ENCODE assay signal across 18 mouse cellular contexts in the genomic region with DNA sequence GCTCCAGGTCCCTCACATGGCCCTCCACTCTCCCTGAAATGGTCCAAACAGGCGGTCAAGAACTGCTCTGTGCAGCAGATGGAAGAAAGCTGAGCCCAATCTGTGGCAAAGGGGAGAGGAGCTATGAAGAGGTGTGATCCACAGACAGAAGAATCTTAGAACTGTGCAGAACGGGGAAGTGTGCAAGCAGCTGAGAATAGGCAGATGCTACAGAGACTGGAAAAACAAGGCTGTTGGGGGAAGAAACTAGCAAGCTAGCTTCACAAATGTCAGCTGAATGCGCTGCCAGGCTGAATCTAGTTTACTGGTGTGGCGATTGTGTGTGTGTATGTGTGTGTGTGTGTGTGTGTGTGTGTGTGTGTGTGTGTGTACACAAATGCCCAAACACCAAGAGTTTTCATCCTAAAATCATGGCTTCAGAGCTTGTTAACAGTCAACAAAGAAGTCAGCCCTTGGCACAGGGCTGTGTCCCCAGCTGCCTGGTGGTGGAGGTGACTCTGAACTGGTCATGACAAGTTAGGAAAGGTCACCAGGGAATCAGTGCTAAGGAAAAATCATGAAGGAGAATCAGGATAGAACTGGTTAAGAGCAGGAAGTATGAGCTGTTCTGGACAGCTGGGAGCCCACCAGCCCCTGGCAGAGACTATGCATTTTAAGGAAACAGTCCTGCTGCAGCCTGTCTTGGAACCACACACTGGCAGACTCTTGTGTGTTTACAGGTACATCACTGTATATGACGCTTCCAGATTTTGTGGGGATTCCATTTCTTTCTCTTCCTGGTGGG. TPM values are rescaled to one million over a fixed set of nuclear protein-coding genes. Genes with fewer than 3 reads are reported as not detected.
DNase-seq lines count a peak whose midpoint lies in the region; ATAC-seq and TF ChIP-seq lines count a peak whose summit lies in the region.
"Had no signal": no experiment of that assay in that cellular context is flagged by ENCODE, and none has a peak within 500 bp of the region (broad histone marks: within the 10 kb centered on the region; RNA-seq: fewer than 3 reads in every experiment).

No protein-coding gene starts in this region.

- H3K27me3 ChIP-seq in kidney, postnatal 0 days (ENCODE audit: insufficient read depth, low read length), result no peaks in the 10 kb centered on the region
- H3K27me3 ChIP-seq: CH12.LX; neural tube, embryonic 13.5 days had no signal

- intact Hi-C loops in heart, postnatal 10 days (cut with DNase I), result no loop called here
- intact Hi-C loops in heart, postnatal 36 days (cut with DNase I), result no loop called here

- peak; percentile 34 to 40 for DNase-seq in heart, postnatal 10 days
- DNase-seq in heart, postnatal 36 days, result no peak
- DNase-seq in ES-CJ7 (ENCODE audit: low read depth, low spot score), result peak; percentile 56
- DNase-seq in brain, adult 2 months (ENCODE audit: low read depth, low spot score), result peak; percentile 71
- no peak for DNase-seq in kidney, postnatal 0 days (ENCODE audit: low spot score)
- no peak for DNase-seq in spleen, postnatal 36 days (ENCODE audit: low spot score in 2 of 2)
- no peak for DNase-seq in urinary bladder, postnatal 4 days (ENCODE audit: low spot score in 2 of 2)
- DNase-seq: adrenal gland, adult 8-10 months; cerebellum, adult 11 months; midbrain, embryonic 14.5 days; right cerebral cortex, adult 18-20 months; thymus, postnatal 4 days had no signal

- H3K4me3 ChIP-seq in kidney, postnatal 0 days (replicated peaks; ENCODE audit: low read depth, low read length), result no peak overlapping the region
- H3K4me3 ChIP-seq: limb, embryonic 12.5 days; neural tube, embryonic 13.5 days had no signal

- H3K9ac ChIP-seq in kidney, postnatal 0 days (ENCODE audit: low read depth, low read length), result no peak overlapping the region
- H3K9ac ChIP-seq: hindbrain, embryonic 14.5 days; limb, embryonic 12.5 days; neural tube, embryonic 13.5 days had no signal

- no peaks in the 10 kb centered on the region for H3K36me3 ChIP-seq in kidney, postnatal 0 days (ENCODE audit: insufficient read depth, low read length)
- H3K36me3 ChIP-seq: limb, embryonic 12.5 days; neural tube, embryonic 13.5 days had no signal

- TF ChIP-seq CTCF in kidney, postnatal 0 days (IDR thresholded peaks at IDR 0.05; ENCODE audit: low read depth), result no peak

- no peaks in the 10 kb centered on the region; the same call in 1 of the 2 replicates for H3K4me1 ChIP-seq in kidney, postnatal 0 days (replicated peaks; ENCODE audit: insufficient read depth, low read length)
- H3K4me1 ChIP-seq: limb, embryonic 12.5 days had no signal

- H3K27ac ChIP-seq in kidney, postnatal 0 days, result peak overlapping the region; percentile 77
- H3K27ac ChIP-seq: hindbrain, embryonic 14.5 days; limb, embryonic 12.5 days; neural tube, embryonic 13.5 days had no signal

- peak; percentile 70 for ATAC-seq in kidney, postnatal 0 days (replicated peaks; ENCODE audit: low FRiP score, low read depth)

- H3K4me2 ChIP-seq in kidney, postnatal 0 days (ENCODE audit: low read length), result no peak overlapping the region
- H3K4me2 ChIP-seq: hindbrain, embryonic 14.5 days; limb, embryonic 12.5 days; neural tube, embryonic 13.5 days had no signal

- WGBS in kidney, postnatal 0 days, result 73% methylated on average over 5 of the region's 5 CpGs

- no peaks in the 10 kb centered on the region for H3K9me3 ChIP-seq in kidney, postnatal 0 days (replicated peaks; ENCODE audit: low read length)
- H3K9me3 ChIP-seq: neural tube, embryonic 13.5 days had no signal

RNA-seq across cellular contexts. Expression of gene Acss1, which starts 7.4 kb away (rescaled TPM):
- total RNA-seq in heart, postnatal 10 days (2021), result 10 to 100 TPM; 66.8 to 68.2 TPM
- 100 to 1,000 TPM; 257 to 310 TPM for total RNA-seq in heart, postnatal 36 days (2021)
- polyA plus RNA-seq in kidney, postnatal 0 days (2015; fragmentation: Nextera tagmentation; extraction: Ambion mirVana), result 22.2 and 25.6 TPM in 2 replicates

RNA-seq across cellular contexts. Expression of gene Vsx1, which starts 28.3 kb away (rescaled TPM):
- total RNA-seq in heart, postnatal 10 days (2021), result not detected
- total RNA-seq in heart, postnatal 36 days (2021), result not detected
- not detected in 2 replicates for polyA plus RNA-seq in kidney, postnatal 0 days (2015; fragmentation: Nextera tagmentation; extraction: Ambion mirVana)
- total RNA-seq: adrenal gland, adult 8-10 months; CH12.LX; granulocyte monocyte progenitor cell, adult 5-6 weeks had no signal
- polyA plus RNA-seq: limb, embryonic 12.5 days; midbrain, embryonic 14.5 days; stomach, embryonic 14.5 days had no signal

RNA-seq across cellular contexts. Expression of gene Apmap, which starts 52.5 kb away (rescaled TPM):
- total RNA-seq in heart, postnatal 10 days (2021), result 10 to 100 TPM; 45.6 to 62.8 TPM
- 10 to 100 TPM; 48.8 to 54.6 TPM for total RNA-seq in heart, postnatal 36 days (2021)
- polyA plus RNA-seq in kidney, postnatal 0 days (2015; fragmentation: Nextera tagmentation; extraction: Ambion mirVana), result 62.5 and 63.1 TPM in 2 replicates

Comparison
In these comparisons a context has a peak if more than half of its experiments do, and no peak if none do; other contexts are left out.
1. DNase-seq: peak in heart, postnatal 10 days (2 of 2), ES-CJ7 (single experiment) and brain, adult 2 months (single experiment); none in heart, postnatal 36 days (0 of 2), kidney, postnatal 0 days (single experiment), spleen, postnatal 36 days (0 of 2) and urinary bladder, postnatal 4 days (0 of 2).